Mouse (Mus musculus) heart, adult 2 months (tissue): ENCODE data around the gene Atpif1. TPM values are rescaled to one million over a fixed set of nuclear protein-coding genes. Genes with fewer than 3 reads are reported as not detected.

Experiments used
- DNase-seq, 2 experiments: peaks; one replicate each; pipeline ENCODE4 v3.0.0; 2021
- H3K27ac ChIP-seq: fragments of 200-600 bp; 2 replicates; pipeline ENCODE4 v1.8.1; 2022
- H3K27me3 ChIP-seq: fragments of 200-500 bp; 2 replicates; pipeline ENCODE4 v1.6.1; 2012; ENCODE audit warnings: mild to moderate bottlenecking, low read length, inconsistent platforms, mixed read lengths; ENCODE audit not compliant: control insufficient read depth, insufficient read depth
- H3K36me3 ChIP-seq: fragments of 200-500 bp; 2 replicates; pipeline ENCODE4 v1.6.1; 2012; ENCODE audit warnings: low read length, inconsistent platforms; ENCODE audit not compliant: control insufficient read depth, insufficient read depth
- H3K4me1 ChIP-seq: fragments of 200-500 bp; 2 replicates; pipeline ENCODE4 v1.6.1; 2011; ENCODE audit warnings: low read length; ENCODE audit not compliant: control insufficient read depth, insufficient read depth
- H3K4me3 ChIP-seq: fragments of 200-600 bp; 2 replicates; pipeline ENCODE4 v1.8.1; 2022
- H3K79me2 ChIP-seq: fragments of 200-500 bp; replicated peaks from 2 replicates; pipeline ENCODE4 v1.6.1; 2012; ENCODE audit warnings: mild to moderate bottlenecking, inconsistent platforms, low read length, moderate library complexity, mixed read lengths; ENCODE audit not compliant: control insufficient read depth, insufficient read depth
- H3K9ac ChIP-seq: fragments of 200-500 bp; 2 replicates; pipeline ENCODE4 v1.6.1; 2012; ENCODE audit warnings: low read depth, mild to moderate bottlenecking, control low read depth, inconsistent platforms, low read length, mixed read lengths
- CTCF ChIP-seq: fragments of 200-600 bp; IDR thresholded peaks from 2 replicates; pipeline ENCODE4 v1.8.1; 2022; ENCODE audit warnings: antibody characterized with exemption, mild to moderate bottlenecking, moderate library complexity
- EP300 ChIP-seq: fragments of 200-500 bp; IDR thresholded peaks from 2 replicates; pipeline ENCODE4 v1.6.1; 2011; ENCODE audit warnings: low read depth, low read length, control low read depth; ENCODE audit not compliant: insufficient read depth
- POLR2A ChIP-seq: fragments of 200-500 bp; IDR thresholded peaks from 2 replicates; pipeline ENCODE4 v1.6.1; 2011; ENCODE audit warnings: mild to moderate bottlenecking, low read depth, low read length, control low read depth; ENCODE audit not compliant: insufficient read depth
- WGBS: fragments of 180-500 bp; shearing (Covaris S2); methylation state at CpG from one replicate; pipeline ENCODE4 v1.1.7; 2018; 5-methylcytosine and 5-hydroxymethylcytosine counted together
- intact Hi-C: fragments of 180-260 bp; cut with DNase I; formaldehyde crosslinking; loops from one replicate; pipeline ENCODE4 v1.15.1; 2025
- polyA plus RNA-seq: library from polyadenylated mRNA; depleted of rRNA; stranded (reverse); fragments of >200 nt; gene quantifications from 2 replicates; pipeline ENCODE4 v1.2.3, GENCODE M21; 2012
- total RNA-seq, 2 experiments: library from RNA; stranded (reverse); gene quantifications; 2 replicates each; pipeline ENCODE4 v1.2.3; 2021

Atpif1 gene
- total and polyA plus RNA-seq, 3 experiments = 146 to 299 (median 287) TPM

DNA sequence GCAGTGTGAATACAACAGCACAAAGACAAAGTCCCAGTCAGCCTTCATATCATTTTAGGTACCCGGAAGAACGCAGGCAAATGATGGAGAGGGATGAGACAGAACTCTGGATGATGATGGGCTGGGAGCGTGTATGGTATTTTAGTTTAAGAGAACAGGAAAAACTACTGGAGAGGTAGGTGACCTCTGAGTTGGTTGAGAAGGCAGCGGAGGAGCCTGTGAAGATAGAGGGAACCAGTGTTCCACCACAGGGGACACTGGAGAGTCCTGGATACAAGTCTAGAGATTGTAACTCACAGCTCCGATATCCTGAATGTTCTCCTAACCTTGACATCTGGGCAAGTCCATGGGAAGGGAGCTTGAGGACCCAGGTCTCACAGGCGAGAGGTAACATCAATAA, 27.2 kb downstream of the Atpif1 start:
- Histone ChIP-seq H3K4me1 (peaks cover 2% of the 10 kb centered on the region; the same call in 1 of the 2 replicates), H3K9ac (no peak overlapping the region), H3K36me3 (no peaks in the 10 kb centered on the region), H3K79me2 (no peaks in the 10 kb centered on the region; the same call in 1 of the 2 replicates), H3K4me3 (no peak overlapping the region), H3K27me3 (no peaks in the 10 kb centered on the region), H3K27ac (no peak overlapping the region)
- WGBS = 92% methylated on average over 6 of the region's 6 CpGs
- TF ChIP-seq CTCF (no peak), POLR2A (no peak), EP300 (no peak)
- no peak for DNase-seq
- intact Hi-C loops = no loop called here

DNA sequence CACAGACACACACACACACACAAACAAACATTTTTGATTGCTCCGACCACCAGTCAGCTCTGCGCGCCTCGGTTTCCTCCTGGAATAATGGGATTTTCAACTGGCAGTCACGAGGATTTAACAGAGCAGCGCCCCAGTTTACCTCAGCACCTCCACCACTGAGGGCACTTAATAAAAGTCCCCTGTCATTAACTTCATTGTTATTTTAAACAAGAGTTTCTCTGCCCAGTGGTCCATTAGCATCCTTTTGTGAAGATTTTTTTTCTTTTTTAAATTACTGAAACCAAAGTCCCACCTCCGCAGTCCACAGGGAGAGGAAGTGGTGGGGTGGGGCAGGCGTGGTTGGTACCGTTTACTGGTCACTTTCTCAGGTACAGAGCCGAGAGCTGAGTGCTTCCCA, 27.7 kb downstream of the Atpif1 start:
- WGBS = 72% methylated on average over 10 of the region's 10 CpGs
- DNase-seq = no peak
- Histone ChIP-seq H3K9ac (no peak overlapping the region), H3K27ac (no peak overlapping the region), H3K4me1 (peaks cover 2% of the 10 kb centered on the region; the same call in 1 of the 2 replicates), H3K79me2 (no peaks in the 10 kb centered on the region; the same call in 1 of the 2 replicates), H3K4me3 (no peak overlapping the region), H3K36me3 (no peaks in the 10 kb centered on the region), H3K27me3 (no peaks in the 10 kb centered on the region)
- intact Hi-C loops = no loop called here
- TF ChIP-seq EP300 (no peak), CTCF (no peak), POLR2A (no peak)

GRCm38 (mm10) chr4:132505034-132505738, 28.3 kb downstream of the Atpif1 start:
- intact Hi-C loops = no loop called here

GRCm38 (mm10) chr4:132503344-132503743, 30.1 kb downstream of the Atpif1 start:
- Histone ChIP-seq H3K79me2 (no peaks in the 10 kb centered on the region; the same call in 1 of the 2 replicates), H3K36me3 (no peaks in the 10 kb centered on the region), H3K27ac (no peak overlapping the region), H3K4me1 (no peaks in the 10 kb centered on the region), H3K9ac (no peak overlapping the region), H3K27me3 (no peaks in the 10 kb centered on the region), H3K4me3 (no peak overlapping the region)
- TF ChIP-seq CTCF (no peak), POLR2A (no peak), EP300 (no peak)
- DNase-seq = no peak
- intact Hi-C loops = no loop called here
- 82% methylated on average over 11 of the region's 11 CpGs for WGBS

More at GRCm38 (mm10) chr4:132505034-132505738, 28.3 kb downstream of the Atpif1 start:
- 66% methylated on average over 6 of the region's 6 CpGs for WGBS
- DNase-seq = no peak
- TF ChIP-seq EP300 (no peak), POLR2A (no peak), CTCF (no peak)
- Histone ChIP-seq H3K27me3 (no peaks in the 10 kb centered on the region), H3K27ac (no peak overlapping the region), H3K36me3 (no peaks in the 10 kb centered on the region), H3K4me1 (no peaks in the 10 kb centered on the region), H3K9ac (no peak overlapping the region), H3K79me2 (no peaks in the 10 kb centered on the region; the same call in 1 of the 2 replicates), H3K4me3 (no peak overlapping the region)

DNA sequence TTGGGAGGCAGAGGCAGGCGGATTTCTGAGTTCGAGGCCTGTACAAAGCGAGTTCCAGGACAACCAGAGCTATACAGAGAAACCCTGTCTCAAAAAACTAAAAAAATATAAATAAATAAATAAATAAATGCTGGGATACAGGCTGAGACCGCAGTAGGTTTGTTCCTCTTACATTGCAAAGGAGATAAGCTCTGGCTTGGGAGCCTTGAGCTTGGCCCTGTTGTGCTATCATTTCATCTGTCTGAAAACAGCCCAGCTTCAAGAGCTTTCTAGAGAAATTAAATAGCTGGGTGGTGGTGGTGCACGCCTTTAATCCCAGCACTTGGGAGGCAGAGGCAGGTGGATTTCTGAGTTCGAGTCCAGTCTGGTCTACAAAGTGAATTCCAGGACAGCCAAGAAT, 31.8 kb downstream of the Atpif1 start:
- WGBS = 95% methylated on average over 6 of the region's 6 CpGs
- TF ChIP-seq POLR2A = no peak
- H3K36me3 ChIP-seq = no peaks in the 10 kb centered on the region
- H3K79me2 ChIP-seq = no peaks in the 10 kb centered on the region; the same call in 1 of the 2 replicates
- no peak overlapping the region for H3K9ac ChIP-seq
- DNase-seq = no peak
- no peaks in the 10 kb centered on the region for H3K27me3 ChIP-seq
- no peak overlapping the region for H3K27ac ChIP-seq
- H3K4me1 ChIP-seq = no peaks in the 10 kb centered on the region
- no peak overlapping the region for H3K4me3 ChIP-seq
- intact Hi-C loops = no loop called here

DNA sequence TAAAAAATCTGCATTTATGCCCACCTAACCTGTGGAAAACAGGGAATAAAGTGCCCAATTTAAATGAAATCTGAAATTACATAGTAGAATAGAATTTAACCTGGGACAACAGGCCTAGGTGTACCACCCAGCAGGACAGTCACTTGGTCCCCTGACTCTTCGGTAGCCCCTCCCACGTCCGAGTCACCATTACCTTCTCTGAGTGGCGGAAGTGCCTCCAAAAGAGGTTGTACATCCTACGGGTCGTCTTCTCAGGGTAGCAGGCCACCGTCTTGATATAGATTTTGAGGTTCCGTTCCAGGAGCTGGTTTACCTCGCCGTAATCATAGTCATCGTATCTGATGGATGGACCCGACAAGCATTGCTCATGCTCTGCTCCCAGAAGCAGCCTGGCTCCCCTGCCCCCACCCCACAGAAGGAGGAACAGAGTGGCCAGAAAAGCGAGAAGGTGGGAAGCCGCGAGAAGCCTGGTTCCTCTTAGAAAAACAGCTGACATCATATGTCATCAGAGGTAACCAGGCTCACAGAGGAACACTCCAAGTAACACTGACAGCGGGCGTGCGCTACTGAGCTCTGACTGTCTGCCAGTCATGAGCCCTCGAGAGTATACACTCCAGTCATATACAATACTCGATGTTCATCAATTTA, 39.1 kb downstream of the Atpif1 start:
- Histone ChIP-seq H3K27me3 (no peaks in the 10 kb centered on the region), H3K36me3 (no peaks in the 10 kb centered on the region), H3K4me3 (no peak overlapping the region), H3K79me2 (no peaks in the 10 kb centered on the region), H3K4me1 (no peaks in the 10 kb centered on the region; the same call in 1 of the 2 replicates), H3K9ac (no peak overlapping the region), H3K27ac (no peak overlapping the region)
- 86% methylated on average over 20 of the region's 20 CpGs for WGBS
- peak in 1 of 2 experiments; percentile 42 for DNase-seq
- no peak for TF ChIP-seq CTCF
- no peak for TF ChIP-seq EP300
- no peak for TF ChIP-seq POLR2A
- intact Hi-C loops = no loop called here
